Mouse (Mus musculus): ENCODE data around the gene Tuft1.
"Not testable (repeated sequence)": the region's sequence is repeated elsewhere in the genome, so short reads cannot be mapped to it uniquely, and the experiment has no call there.

The Tuft1 gene

DNA sequence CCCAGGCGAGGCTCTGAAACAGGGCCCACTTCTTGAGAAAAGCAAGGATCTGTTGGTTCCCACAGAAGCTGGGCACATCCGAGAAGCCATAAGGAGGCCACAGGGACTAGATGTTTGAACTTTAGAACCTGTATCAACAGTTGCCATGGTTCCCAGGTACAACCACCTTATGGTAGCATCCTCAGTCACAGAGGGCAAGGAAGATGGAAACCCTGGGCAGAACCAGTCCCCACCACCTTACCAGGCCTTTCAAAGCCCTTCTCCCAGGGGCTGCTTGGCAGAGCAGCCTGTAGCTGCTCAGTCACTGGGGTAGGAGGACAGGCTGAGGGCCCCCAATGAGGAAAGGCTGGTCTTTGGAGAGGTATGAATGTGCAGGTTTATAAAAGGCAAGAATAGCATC is 2.2 kb upstream of the Tuft1 start:
- DNase-seq (ENCODE audit: low spot score in 2 of 2): not testable (repeated sequence)

DNA sequence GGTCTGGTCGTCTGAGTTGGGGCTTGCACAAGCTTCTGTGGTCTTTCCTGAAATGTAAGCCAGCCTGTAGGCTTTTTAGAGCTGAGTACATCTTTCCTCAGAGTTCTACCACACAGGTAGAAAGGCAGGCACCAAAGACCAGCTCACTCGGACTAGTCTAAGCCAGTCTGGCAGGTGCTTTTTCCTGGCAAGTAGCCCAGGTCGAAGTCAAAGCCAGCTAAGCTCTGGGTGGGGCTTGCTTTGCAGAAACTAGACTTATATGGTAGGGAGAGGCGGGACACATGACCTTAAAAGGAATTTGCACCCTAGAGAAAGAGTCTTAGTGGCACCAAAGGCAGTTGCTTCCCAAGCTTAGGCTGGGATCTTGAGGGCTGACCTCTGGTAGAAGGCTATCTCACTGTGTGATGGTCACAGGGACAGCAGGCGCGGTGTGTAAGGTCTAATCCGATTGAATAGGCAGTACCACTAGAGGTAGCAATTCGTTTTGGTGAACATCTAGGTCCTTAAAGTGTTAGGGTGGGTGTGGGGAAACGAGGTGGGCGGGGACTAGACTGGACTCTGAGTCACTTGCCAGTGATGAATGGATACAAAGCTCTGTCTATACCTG is 573 bp upstream of the Tuft1 start:
- DNase-seq (ENCODE audit: low spot score in 2 of 2): not testable (repeated sequence)

DNA sequence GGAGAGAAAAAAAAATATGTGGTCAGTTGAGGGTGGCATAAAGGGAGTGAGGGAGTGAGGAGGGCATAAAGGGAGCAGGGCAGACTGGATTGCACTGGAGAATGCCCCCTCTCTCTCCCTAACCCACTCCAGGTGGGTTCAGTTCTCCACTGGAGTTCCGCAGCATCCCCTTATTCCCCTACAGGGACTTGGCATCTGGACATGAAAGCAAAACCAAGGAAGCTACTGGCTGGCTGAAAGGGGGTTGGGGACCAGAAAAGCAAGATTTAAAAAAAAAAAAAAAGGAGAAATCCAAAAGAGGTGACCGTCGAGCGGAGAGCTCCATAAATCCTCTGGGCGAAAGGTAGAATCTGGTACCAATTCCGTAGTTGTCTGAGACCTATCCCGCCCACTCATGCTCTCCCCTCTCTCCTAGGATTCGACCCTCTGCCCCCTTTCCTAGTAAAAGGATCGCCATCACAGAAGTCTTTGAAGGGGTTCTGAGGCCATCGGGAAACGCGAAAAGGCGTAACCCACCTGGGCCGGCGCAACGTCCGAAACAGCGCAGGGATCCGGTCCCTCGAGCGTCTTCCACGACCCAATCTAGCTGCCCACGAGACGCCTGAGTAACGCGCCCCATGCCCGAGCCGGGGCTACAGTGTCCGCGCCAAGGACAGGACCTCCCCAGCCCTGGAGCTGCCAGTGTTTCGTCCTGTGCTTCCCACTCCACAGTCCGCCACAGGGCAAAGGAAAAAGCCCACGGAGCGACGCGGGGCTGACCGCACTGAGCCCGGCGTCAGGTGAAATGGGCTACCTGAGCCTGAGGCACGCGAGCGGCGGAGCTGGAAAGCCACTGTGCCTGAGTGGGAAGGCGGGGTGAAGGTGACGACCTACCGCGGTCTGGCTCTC is 576 bp downstream of the Tuft1 start:
- not testable (repeated sequence) for DNase-seq (ENCODE audit: low spot score in 2 of 2)

DNA sequence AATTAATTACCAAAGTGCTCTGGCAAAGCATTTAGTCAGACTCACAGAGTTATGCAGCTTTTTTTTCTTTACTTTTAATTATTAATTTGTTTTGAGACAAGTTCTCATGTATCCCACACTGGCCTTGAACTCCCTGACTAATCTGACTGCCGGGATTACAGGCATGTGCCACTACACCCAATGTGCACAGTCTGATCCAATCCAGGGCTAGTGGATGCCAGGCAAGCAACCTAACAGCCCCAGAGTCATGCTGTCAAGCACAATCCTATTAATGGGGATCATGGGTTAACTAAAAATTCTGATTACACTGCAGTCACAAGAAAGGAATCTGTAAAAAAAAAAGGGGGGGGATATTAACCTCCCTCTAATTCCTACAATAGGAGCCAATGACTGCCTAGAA is 4.7 kb downstream of the Tuft1 start:
- not testable (repeated sequence) for DNase-seq (ENCODE audit: low spot score in 2 of 2)

DNA sequence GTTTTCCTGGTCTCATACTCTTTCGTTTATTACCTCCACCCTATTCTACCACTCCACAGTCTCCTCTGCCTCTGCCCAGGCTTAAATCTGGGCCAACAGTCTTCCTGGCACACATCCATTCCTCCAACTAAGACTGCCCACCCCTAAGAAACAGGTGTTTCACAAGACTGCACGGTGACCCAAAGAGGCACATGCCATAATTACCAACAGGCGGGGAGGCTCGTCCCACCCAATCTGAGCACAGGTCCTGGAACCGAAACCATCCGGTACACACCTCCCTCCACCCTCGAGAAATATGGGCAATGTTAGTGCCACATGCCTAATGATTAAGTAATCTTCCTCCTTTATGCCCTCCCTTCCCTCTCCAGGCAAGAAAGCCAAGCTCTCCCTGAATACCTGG is 8.3 kb downstream of the Tuft1 start:
- peak; percentile 27 to 39 for DNase-seq (ENCODE audit: low spot score in 2 of 2)

DNA sequence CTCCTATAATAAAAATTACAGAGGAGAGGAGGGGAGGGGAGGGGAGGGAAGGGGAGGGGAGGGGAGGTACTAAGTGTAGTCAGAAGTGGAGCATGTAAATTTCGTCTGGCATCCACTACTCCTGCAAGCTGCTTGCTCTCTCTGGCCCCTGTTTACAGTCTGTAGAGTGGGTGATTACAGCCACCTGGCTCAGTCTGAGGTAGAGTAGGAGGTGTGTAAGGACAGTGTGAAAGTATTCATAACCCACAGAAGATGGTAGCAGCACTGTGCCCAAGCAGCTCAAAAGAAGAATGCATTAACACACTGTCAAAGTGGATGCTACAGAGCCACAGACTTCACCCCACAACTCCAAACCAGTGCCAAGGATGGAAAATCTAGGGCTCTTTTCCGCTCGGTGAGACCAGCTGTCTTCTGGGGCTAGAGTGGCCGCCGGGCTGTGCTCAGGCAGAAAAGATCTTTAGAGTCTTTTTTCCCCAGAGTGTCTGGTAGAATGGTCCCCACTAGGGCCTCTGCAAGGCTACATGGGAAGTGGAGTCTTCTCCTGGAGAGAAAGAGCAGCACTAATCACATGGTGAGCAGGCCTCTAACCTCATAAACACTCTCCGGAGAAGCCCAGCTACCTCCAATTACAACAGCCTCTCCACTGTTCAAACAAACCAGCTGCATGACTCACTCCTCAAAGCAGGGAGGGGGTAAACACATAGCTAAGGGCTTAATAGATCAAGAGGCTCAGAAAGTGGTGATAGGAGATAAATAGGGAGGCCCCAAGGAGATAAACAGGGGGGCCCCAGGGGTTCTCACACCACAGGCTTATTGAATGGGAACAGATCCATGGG is 9.7 kb downstream of the Tuft1 start:
- peak; percentile 41 to 47 for DNase-seq (ENCODE audit: low spot score in 2 of 2)

DNA sequence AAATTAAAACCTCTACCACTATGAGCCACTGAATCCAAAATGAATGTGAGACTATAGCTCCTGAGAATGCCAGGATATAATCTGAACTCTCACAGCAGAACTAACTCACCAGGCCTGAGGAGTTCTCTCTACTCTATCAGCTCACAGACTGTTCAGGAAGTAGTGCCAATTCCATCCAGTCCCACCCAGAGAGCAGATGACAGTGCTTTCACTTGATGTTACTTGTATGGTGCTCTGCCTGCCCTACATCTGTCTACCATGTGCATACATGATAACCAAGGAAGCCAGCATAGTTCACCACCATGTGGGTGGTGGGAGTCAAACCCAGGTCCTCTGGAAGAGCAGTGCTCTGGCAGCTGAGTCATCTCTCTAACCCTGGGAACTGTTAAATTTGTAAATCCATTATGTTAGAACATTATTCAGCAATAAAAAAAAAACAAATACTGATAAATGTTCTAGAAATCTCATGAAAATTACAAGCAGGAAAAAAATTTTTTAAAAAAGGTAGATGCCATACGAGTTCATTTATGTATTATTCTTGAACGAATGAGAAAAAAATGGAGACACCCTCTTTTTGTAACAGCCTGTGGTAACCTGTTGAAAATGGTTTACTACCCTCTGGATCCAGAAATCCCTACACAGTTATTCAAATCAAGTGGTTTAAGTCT is 16.0 kb downstream of the Tuft1 start, which contains the start of gene Gm10972:
Gene Gm10972 (plus strand): TSS at position 618 of the 668 bp plus-strand sequence.
- not testable (repeated sequence) for DNase-seq (ENCODE audit: low spot score in 2 of 2)

DNA sequence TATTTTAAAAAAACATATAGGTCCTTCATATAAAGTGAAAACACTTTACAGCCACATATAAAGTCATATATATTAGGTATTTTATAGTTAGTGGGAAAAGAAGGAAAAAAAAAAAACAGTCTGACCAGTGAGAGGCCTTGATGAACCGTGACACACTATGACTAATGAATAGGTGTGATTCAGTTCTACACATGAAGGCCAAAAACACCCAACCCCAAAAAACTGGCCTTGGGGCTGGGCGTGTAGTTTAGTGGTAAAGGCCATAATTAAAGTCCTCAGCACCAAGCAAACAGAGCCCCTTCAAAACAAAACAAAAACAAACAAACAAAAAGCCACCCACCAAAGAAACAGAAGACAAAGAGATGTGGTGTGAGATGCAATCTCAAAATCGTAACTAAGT is 28.8 kb downstream of the Tuft1 start:
- DNase-seq (ENCODE audit: low spot score in 2 of 2): no peak

DNA sequence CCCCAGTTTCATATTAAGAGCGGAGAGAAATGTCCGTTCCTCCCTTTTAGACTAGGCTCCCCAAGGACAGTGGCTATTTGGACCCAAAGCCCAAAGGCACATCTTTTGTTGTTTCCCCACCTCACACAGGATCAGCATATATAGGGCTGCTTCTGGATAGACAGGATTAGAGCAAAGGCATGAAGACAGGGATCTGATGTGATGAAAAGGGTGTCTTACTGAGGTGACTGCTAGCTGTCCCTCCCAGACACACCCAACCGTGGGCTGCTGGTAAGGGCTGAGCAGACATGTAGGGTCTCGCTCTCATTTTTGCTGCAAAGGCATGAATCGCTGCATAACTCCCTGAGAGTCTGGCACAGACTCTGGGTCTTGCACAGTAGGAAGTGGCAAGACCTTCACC is 30.0 kb downstream of the Tuft1 start:
- no peak for DNase-seq (ENCODE audit: low spot score in 2 of 2)

DNA sequence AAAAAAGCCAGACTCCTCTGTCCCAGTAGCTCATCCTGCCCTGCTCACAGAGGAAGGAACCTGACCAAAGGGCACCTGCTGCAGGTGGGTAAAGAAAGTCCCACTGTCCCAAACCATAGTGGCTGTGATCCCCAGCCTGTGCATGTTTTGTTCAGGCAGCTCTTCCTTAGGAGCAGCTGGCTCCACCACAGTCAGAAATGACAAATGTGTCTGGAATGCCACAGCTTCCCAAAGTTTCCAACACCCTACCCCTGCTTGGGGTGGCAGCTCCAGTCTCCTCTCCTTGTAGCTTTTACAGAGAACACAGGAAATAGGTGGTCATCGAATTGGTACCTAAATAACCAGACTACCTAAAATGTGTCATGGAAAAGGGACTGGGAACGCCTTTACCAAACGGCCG is 34.4 kb downstream of the Tuft1 start:
- no peak for DNase-seq (ENCODE audit: low spot score in 2 of 2)

DNA sequence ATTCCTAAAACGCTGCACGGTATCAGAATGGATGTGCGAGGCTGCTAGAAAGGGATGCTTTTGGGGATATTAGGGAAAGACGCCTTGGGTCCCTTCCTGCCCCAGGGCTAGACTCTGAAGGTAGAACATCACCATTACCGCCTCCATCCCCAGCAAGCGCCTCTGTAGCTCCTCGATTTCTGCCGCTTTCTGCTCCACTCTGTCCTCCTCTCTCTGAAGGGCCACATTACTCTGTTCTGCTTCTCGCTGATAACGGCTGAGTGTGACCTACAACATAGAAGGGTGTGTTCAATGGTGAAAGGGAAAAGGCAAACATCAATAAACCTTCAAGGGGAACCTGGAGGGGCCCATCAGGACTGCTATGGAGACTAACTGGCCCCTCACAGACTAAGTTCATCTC is 36.1 kb downstream of the Tuft1 start:
- no peak for DNase-seq (ENCODE audit: low spot score in 2 of 2)

DNA sequence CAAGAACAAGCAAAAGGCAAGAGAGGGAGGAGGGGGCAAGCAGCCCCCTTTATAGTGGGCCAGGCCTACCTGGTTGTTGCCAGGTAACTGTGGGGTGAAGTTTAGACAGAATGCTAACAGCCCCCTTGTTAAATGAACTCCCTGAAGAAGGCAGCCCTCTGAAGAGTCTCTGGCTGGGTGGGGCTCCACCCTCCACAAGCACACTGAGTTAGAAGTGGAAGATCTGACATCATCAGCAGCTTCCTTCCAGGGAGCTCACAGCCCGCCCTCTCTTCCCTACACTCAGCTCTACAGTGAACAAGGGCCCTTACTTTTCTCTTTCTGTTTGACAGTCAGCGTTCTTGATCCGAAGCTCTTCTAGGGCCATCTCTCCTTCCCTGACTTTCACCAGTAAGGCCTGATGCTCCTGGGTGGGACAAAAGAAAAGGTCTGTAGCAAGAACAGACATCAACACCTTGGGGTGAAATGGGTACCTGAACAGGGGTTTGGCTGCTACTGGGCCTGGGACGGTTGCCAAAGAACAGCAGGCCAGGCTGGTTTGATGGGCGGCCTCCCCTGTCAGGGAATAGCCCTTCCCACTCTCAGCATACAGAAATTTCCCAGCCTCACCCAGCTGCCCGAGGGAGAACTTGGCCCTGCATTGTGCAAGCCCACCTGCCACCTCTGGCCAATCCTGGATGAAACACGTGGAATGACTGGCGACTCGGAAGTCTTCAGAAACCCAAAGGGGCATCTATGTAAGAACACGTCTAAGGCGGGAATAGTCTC is 36.7 kb downstream of the Tuft1 start:
- DNase-seq (ENCODE audit: low spot score in 2 of 2): peak in 1 of 2 experiments; percentile 14

DNA sequence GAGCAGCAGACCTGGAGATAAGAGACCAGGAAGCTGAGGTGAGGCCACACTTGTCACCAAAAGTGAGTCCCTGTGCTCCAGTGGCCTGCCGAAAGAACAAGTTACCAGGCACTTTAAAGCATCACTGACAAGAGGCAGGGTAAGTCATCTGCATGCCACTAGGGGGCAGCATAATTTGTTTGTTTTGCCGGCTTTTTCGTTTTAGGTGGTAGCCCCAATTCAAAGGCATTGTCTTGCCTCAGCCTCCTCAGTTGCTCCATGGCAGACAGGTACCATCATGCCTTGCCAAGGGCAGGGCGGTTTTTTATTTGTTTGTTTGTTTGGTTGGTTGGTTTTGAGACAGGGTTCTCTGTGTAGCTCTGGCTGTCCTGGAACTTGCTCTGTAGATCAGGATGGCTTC is 42.0 kb downstream of the Tuft1 start:
- DNase-seq (ENCODE audit: low spot score in 2 of 2): peak in 1 of 2 experiments; percentile 7

DNA sequence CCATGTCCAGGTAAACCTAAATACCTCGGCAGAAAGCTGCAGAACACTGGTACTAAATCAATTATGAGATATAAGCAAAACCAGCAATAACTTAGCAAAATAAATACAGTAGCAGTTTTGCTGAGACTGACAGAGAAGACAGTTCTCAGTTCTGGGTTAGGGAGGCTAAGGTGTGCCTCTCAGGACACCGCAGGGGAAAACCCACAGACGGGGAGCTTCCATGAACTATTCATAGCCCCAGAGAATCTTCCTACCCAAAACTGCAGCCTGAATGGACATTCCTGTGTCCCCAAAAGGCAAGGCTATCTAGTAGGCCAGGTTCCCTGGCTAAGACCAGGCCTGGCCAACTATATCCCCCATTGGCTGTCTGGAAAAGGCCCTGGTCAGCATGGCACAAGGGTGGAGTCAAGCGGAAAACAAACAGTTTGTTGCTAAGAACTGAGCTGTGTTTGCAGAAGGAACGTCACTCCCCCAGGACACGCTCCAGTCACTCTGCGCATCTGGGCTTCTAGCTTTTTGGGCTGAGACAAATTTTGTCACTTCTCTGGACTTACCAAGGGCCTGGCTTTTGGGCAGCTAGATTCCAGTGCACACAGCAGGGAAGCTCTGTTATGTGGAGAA is 45.3 kb downstream of the Tuft1 start:
- peak in 1 of 2 experiments; percentile 9 for DNase-seq (ENCODE audit: low spot score in 2 of 2)

DNA sequence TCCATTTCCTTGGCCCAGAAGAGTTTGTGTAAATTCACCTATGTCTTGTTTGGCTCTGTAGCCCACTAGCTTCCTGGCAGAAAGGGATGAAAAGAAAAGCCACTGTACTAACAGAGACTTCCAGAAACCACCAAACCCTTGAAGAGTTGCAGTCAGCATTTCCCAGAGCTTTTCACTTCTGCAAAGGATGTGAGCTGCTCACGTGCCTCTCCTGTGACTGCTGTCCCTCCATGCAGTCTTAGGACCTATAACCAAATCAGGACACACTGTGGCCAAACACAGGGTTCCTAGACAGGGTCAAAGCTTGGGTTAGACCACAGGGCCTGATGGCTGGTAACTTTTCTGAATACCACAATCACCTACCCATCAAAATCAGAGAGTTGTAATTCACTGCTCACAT is 46.4 kb downstream of the Tuft1 start:
- no peak for DNase-seq (ENCODE audit: low spot score in 2 of 2)

DNA sequence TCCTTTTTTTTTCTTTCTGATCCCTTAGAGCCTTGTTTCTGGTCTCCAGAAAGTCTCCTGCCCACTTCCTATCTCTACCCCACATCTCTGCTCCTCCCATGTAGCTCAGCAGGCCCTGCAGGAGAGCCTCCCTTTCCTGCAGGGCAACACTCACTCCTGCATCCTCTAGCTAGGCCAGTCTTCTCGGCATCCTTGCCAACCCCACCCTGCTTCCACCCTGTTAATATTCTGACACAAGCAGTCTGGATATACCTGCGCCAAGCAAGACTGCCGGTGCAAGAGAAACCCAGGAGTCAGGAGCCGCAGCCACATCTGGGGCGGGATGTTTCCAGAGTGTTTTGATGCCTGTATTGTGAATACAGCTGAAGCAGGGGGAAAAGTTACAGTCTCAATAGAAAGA is 46.8 kb downstream of the Tuft1 start:
- DNase-seq (ENCODE audit: low spot score in 2 of 2): no peak

DNA sequence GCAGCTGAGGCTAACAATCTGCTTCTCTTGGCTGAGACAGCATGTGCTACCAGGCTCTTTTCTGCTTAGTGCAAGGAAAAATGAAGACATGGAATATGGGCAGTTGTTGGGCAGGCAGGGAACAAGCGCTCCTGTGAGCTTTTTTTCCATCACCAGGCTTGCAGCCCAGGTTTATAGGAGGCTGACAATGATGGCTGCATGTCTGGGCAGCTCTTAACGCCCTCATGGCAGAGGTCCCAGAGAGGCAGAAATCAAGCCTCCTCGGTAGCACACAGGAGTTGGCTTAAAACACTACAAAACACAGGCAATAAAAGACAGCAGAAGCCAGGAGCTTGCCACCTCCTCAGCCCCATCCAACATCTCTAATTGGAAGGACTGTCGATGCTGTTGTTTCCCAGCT is 47.3 kb downstream of the Tuft1 start:
- peak in 1 of 2 experiments; percentile 16 for DNase-seq (ENCODE audit: low spot score in 2 of 2)

DNA sequence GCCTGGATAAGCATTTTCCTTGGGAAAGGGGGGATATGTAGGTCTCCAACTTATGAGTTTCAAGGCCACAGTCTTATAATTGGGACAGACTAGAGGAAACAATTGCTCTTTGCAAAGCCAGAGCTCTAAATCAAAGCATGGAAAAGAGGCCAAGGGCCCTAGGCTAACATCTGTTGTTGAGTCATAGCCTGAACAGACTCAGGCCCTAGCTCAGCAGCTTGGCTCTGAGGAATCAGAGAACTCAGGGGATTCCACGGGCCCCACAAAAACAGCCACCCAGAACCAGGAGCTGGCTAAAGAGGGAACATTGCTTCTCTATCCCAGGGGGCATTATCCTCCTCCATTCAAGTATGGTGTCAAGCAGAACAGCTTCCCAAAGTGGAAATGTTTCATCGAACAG is 48.1 kb downstream of the Tuft1 start:
- DNase-seq (ENCODE audit: low spot score in 2 of 2): no peak

DNA sequence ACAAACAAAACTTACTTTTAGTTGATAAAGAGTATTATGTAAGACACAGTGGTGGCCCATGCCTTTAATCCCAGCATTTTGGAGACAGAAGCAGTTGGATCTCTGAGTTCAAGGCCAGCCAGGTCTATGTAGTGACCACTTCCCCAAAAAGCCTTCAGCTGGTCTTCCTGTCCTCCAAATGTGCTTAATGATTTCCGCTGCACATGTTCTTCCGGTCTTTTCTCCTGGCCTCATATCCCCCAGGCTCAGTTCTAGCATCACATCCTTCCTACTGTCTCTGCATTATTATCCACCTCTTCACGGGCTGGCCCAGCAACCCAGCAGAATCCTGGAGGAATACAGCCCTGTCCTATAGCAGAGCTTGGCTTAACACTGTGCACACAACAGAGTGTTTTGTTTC is 49.1 kb downstream of the Tuft1 start:
- DNase-seq (ENCODE audit: low spot score in 2 of 2): no peak

DNA sequence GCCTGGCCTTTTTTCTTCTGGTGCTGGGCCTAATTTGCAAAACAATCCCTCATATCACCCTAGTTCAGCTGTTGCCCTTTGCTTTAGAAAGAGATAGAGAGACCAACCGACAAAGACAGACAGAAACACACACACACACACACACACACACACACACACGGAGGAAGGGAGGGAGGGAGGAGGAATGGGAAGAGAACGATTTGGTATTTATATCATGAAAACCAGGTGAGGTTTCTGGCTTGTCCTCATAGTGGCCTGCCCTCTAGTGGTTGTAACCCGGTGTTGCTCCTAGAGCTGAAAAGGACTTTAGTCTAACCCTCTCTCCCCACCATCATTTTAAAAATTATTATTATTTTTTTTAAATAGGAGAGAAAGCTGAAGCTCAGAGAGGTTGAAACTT is 56.7 kb downstream of the Tuft1 start:
- peak in 1 of 2 experiments; percentile 33 for DNase-seq (ENCODE audit: low spot score in 2 of 2)

All from urinary bladder, postnatal 36 days (tissue).